Mouse (Mus musculus) embryonic facial prominence, embryonic 12.5 days (tissue): ENCODE data around the gene Sesn1. TPM values are rescaled to one million over a fixed set of nuclear protein-coding genes. Genes with fewer than 3 reads are reported as not detected.

Experiments used
- ATAC-seq: fragments of 200-750 bp; cut with Nextera tagmentation; 2 replicates; pipeline ENCODE4 v1.8.0; 2017; ENCODE audit not compliant: insufficient number of reproducible peaks, insufficient read depth, low FRiP score, low TSS enrichment
- H3K27ac ChIP-seq: fragments of 300-500 bp; sonication (generic); 2 replicates; pipeline ENCODE4 v1.5.1; 2016; ENCODE audit warnings: mild to moderate bottlenecking
- H3K27me3 ChIP-seq: fragments of 300-500 bp; sonication (generic); 2 replicates; pipeline ENCODE4 v1.6.1; 2016; ENCODE audit warnings: mild to moderate bottlenecking, moderate library complexity
- H3K36me3 ChIP-seq: fragments of 300-500 bp; sonication (generic); 2 replicates; pipeline ENCODE4 v1.6.1; 2016; ENCODE audit warnings: mild to moderate bottlenecking
- H3K4me1 ChIP-seq: fragments of 300-500 bp; sonication (generic); 2 replicates; pipeline ENCODE4 v1.6.1; 2016
- H3K4me2 ChIP-seq: fragments of 300-500 bp; sonication (generic); replicated peaks from 2 replicates; pipeline ENCODE4 v1.6.1; 2016; ENCODE audit warnings: mild to moderate bottlenecking, moderate library complexity
- H3K4me3 ChIP-seq: fragments of 300-500 bp; sonication (generic); 2 replicates; pipeline ENCODE4 v1.5.1; 2016; ENCODE audit warnings: mild to moderate bottlenecking
- H3K9ac ChIP-seq: fragments of 300-500 bp; sonication (generic); 2 replicates; pipeline ENCODE4 v1.6.1; 2016; ENCODE audit warnings: mild to moderate bottlenecking, moderate library complexity
- H3K9me3 ChIP-seq: fragments of 300-500 bp; sonication (generic); 2 replicates; pipeline ENCODE4 v1.6.1; 2016; ENCODE audit warnings: mild to moderate bottlenecking, moderate library complexity
- WGBS: fragments of 180-500 bp; shearing (Covaris S2); methylation state at CpG from one replicate; pipeline ENCODE4 v1.1.7; 2016; 5-methylcytosine and 5-hydroxymethylcytosine counted together
- polyA plus RNA-seq: library from polyadenylated mRNA; unstranded; fragments of >200 nt; fragmentation: Nextera tagmentation; extraction: Ambion mirVana; gene quantifications from 2 replicates; pipeline ENCODE4 v1.2.1, GENCODE M21; 2016

The Sesn1 gene
- polyA plus RNA-seq, 1 experiment from 2014 or later = 42.3 TPM

DNA sequence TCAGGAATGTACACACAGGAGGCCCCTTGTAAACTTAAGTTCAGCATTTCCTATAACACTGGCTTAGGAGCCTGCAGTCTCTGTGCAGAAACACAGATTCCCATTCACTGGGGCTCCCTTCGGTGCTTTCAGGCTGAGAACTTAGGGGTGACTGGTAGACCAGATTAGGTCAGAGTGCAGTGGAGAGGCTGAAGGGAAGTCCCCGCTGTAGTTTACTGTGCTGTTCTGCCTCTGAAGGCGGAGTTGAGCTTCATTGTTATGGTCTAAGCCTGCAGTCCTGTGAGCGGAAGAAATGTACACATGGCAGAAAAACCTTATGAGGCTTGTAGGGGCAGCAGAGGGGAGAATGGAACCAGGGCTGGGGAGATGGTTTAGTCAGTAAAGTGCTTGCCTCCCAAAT lies 29.2 kb downstream of the Sesn1 start:
- no peak for ATAC-seq
- Histone ChIP-seq H3K4me2 (no peak overlapping the region), H3K4me3 (no peak overlapping the region), H3K36me3 (no peaks in the 10 kb centered on the region), H3K9me3 (no peaks in the 10 kb centered on the region), H3K27me3 (no peaks in the 10 kb centered on the region), H3K4me1 (no peaks in the 10 kb centered on the region), H3K9ac (no peak overlapping the region), H3K27ac (no peak overlapping the region)
- 85% methylated on average over 4 of the region's 4 CpGs for WGBS

DNA sequence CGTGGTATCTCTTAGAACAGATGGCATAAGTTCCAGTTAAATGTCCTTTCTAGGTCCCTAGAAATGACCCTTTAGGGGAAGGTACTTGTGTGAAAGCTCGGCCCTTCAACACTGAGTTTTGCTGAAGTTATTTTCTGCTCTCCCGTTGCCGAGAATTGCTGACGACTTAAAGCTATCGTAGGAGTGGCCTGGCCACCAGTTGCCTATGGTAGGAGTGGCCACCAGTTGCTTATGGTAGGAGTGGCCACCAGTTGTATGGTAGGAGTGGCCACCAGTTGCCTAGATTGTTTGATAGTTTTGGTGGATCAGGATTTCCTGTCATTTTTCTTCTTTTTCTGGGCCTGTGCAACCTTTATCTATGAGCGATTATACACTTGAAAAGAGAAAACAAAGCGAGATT lies 38.0 kb downstream of the Sesn1 start:
- ATAC-seq = no peak
- 95% methylated on average over 8 of the region's 8 CpGs for whole genome bisulfite sequencing
- H3K27ac ChIP-seq = no peak overlapping the region
- H3K9ac ChIP-seq = no peak overlapping the region
- no peak overlapping the region for H3K4me2 ChIP-seq
- no peaks in the 10 kb centered on the region for H3K36me3 ChIP-seq
- H3K4me1 ChIP-seq = no peaks in the 10 kb centered on the region
- no peaks in the 10 kb centered on the region for H3K27me3 ChIP-seq
- H3K4me3 ChIP-seq = no peak overlapping the region
- H3K9me3 ChIP-seq = no peaks in the 10 kb centered on the region

DNA sequence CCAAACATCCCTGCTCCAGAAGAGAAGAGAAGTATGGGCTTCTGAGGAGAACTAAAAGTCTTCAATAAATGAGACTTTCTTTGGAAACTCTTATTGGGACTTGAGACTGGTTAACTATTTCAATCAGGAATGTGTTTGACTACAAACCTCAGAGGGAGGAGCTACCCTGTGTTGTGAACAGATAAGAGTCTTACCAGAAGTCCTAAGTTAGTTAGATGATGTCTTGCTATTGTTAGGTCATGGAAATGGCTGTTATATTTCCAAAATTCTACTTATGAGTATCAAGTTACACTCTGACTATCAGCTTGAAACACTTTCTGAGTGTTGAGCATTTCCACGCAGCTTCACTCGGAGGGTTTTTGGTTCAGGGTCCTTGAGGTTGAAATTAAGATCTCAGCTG lies 39.0 kb downstream of the Sesn1 start:
- H3K4me1 ChIP-seq = no peaks in the 10 kb centered on the region
- H3K4me2 ChIP-seq = no peak overlapping the region
- H3K9ac ChIP-seq = no peak overlapping the region
- no peaks in the 10 kb centered on the region for H3K27me3 ChIP-seq
- no peak overlapping the region for H3K4me3 ChIP-seq
- H3K27ac ChIP-seq = no peak overlapping the region
- no peak for ATAC-seq
- H3K9me3 ChIP-seq = no peaks in the 10 kb centered on the region
- WGBS = 71% methylated on average over 2 of the region's 2 CpGs
- H3K36me3 ChIP-seq = no peaks in the 10 kb centered on the region

DNA sequence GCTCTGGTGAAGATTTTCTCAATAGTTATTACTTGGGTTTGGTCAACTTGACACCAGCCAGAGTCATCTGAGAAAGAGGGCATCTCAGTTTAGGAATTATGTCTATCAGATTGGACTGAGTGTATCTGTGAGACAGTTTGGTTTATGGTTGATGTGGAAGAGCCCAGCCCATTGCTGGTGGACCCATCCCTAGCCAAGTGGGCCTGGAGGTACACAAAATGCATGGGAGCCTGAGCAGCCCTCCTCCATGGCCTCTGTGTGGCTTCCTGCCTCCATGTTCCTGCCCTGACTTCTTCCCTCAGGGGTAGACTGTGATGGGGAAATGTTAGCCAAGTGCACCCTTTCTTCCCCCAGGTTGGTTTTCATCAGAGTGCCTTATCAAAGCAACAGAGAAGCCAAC lies 50.1 kb downstream of the Sesn1 start:
- no peak overlapping the region for H3K4me2 ChIP-seq

DNA sequence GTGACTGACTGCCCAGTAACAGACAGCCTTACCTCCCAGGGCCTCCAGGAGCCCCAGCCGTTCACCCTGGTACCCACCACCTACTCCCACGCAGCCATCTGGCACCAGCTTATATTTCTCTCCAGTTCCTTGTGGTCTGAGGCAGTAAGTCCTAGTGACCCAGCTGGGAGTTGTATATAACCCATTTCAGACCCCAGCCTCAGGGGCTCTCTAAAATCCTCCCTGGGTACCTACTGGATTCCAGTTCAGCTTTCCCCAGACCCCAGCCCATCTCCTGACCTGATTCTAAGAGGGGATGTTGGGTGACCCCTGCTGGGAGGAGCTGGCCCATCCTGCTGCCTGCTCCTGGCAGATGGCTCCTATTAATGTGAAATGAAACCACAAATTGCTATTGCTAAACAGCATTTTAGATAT lies 50.5 kb downstream of the Sesn1 start:
- Histone ChIP-seq H3K9ac (no peak overlapping the region), H3K36me3 (no peaks in the 10 kb centered on the region), H3K4me3 (no peak overlapping the region), H3K4me1 (no peaks in the 10 kb centered on the region; the same call in 1 of the 2 replicates), H3K27ac (no peak overlapping the region), H3K9me3 (no peaks in the 10 kb centered on the region), H3K4me2 (no peak overlapping the region), H3K27me3 (no peaks in the 10 kb centered on the region)
- no peak for ATAC-seq
- WGBS = 79% methylated on average over 2 of the region's 2 CpGs

More for the DNA sequence above, 50.1 kb downstream of the Sesn1 start:
- Histone ChIP-seq H3K27ac (no peak overlapping the region), H3K36me3 (no peaks in the 10 kb centered on the region), H3K4me3 (no peak overlapping the region), H3K9me3 (no peaks in the 10 kb centered on the region), H3K27me3 (no peaks in the 10 kb centered on the region), H3K4me1 (no peaks in the 10 kb centered on the region; the same call in 1 of the 2 replicates), H3K9ac (no peak overlapping the region)
- ATAC-seq = no peak

DNA sequence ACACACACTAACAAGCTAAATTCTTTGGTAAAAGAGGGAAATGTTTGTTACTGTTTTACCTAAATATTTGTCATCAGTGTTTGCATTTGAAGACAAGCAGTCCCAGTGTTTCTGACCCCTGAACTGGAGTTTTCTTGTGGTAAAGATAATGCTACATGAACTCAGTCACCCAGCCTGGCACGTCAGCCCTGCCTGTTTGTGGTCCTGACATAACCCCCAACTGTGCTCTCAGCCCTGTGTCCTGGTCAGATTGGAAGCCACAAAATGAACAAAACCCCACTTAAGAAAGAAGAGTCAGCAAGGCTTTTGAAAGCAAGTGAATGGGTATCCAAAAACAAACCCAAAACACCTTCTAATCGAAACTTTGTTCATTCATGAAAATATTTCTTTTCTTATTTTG lies 53.3 kb downstream of the Sesn1 start:
- ATAC-seq = no peak
- peaks cover 11% of the 10 kb centered on the region for H3K4me1 ChIP-seq
- no peaks in the 10 kb centered on the region for H3K9me3 ChIP-seq
- H3K27me3 ChIP-seq = no peaks in the 10 kb centered on the region
- no peak overlapping the region for H3K4me3 ChIP-seq
- 72% methylated on average over 2 of the region's 2 CpGs for WGBS
- no peak overlapping the region for H3K4me2 ChIP-seq
- H3K9ac ChIP-seq = no peak overlapping the region
- H3K36me3 ChIP-seq = no peaks in the 10 kb centered on the region
- no peak overlapping the region for H3K27ac ChIP-seq

DNA sequence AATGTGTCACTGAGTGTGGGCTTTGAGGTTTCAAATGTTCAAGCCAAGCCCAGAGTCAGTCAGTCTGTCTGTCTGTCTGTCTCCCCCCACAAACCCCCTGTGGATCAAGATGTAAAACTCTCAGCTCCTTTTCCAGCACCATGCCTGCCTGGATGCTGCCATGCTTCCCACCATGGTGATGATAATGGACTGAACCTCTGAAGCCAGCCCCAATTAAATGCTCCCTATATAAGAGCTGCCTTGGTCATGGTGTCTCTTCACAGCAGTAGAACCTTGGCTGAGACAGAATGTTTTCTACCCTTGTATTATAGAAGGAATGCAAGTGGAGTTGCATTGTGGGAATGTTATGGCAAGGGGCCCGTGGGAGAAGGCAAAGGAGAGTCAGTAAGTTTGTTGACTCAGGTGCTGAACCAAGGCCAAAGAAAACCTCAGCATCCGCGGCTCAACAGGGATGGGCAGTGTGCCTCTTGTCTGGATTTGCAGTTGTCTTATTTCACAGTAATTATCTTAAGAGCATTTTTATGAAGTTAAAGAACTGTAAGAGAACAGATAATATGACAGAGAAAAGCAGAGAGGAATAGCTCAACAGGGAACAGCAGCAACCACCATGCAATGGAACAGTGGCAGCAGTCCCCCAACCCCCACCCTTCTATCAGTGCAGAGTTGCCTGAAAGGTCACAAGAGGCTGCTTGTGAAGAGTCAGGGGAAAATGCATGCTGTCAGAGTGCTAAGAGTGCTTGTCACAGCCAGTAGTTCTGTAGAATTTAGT lies 56.5 kb downstream of the Sesn1 start:
- H3K4me1 ChIP-seq = peaks cover 16% of the 10 kb centered on the region
- no peaks in the 10 kb centered on the region for H3K27me3 ChIP-seq
- H3K36me3 ChIP-seq = no peaks in the 10 kb centered on the region
- H3K9me3 ChIP-seq = no peaks in the 10 kb centered on the region
- no peak overlapping the region for H3K9ac ChIP-seq
- 42% methylated on average over 3 of the region's 3 CpGs for WGBS
- peak overlapping the region; percentile 60; the same call in 1 of the 2 replicates for H3K27ac ChIP-seq
- 0 out of 2 replicates have a peak, but pooled peaks have one; percentile 15 for ATAC-seq
- no peak overlapping the region for H3K4me3 ChIP-seq
- no peak overlapping the region for H3K4me2 ChIP-seq

DNA sequence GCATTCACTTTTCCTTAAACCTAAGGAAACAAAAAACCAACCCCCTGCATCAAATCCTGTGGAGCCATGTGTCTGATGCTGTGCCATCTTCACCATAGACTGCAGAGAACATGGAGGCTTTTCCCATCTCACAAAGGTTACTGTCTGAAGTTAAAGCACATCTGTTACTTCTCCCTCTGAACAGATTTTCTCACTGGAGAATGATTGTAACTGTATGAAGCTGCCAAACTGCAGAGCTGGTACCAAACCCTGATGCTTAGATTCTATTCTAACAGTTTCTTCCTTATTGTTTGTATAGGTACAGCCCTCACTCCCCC lies 57.1 kb downstream of the Sesn1 start:
- Histone ChIP-seq H3K27me3 (no peaks in the 10 kb centered on the region), H3K4me2 (no peak overlapping the region), H3K4me1 (peaks cover 16% of the 10 kb centered on the region), H3K36me3 (no peaks in the 10 kb centered on the region), H3K9me3 (no peaks in the 10 kb centered on the region), H3K27ac (peak overlapping the region; percentile 60; the same call in 1 of the 2 replicates), H3K9ac (no peak overlapping the region), H3K4me3 (no peak overlapping the region)
- ATAC-seq = no peak

DNA sequence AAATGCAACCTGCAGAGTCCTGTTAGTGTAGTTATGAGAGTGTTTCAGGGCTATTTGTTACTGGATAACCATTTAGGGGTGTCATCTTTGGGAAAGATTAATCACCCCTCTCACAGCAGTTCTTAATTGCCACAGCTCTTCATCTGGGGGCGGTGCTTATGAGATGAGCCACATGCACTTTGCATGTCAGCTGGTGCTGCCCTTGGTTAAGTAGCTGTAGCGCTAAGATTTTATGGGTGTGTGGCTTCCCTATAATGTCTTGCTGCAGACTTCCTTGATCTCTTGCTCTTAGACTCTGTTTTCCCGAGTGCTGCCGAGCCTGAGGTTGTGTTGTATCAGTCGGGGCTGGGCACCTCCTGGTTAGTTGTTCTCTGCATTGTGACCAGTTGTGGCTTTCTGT lies 58.2 kb downstream of the Sesn1 start:
- no peaks in the 10 kb centered on the region for H3K27me3 ChIP-seq
- no peak overlapping the region for H3K27ac ChIP-seq
- no peak overlapping the region for H3K4me2 ChIP-seq
- no peaks in the 10 kb centered on the region for H3K9me3 ChIP-seq
- no peak for ATAC-seq
- H3K36me3 ChIP-seq = no peaks in the 10 kb centered on the region
- H3K9ac ChIP-seq = no peak overlapping the region
- 75% methylated on average over 5 of the region's 5 CpGs for WGBS
- H3K4me1 ChIP-seq = peaks cover 16% of the 10 kb centered on the region
- H3K4me3 ChIP-seq = no peak overlapping the region

DNA sequence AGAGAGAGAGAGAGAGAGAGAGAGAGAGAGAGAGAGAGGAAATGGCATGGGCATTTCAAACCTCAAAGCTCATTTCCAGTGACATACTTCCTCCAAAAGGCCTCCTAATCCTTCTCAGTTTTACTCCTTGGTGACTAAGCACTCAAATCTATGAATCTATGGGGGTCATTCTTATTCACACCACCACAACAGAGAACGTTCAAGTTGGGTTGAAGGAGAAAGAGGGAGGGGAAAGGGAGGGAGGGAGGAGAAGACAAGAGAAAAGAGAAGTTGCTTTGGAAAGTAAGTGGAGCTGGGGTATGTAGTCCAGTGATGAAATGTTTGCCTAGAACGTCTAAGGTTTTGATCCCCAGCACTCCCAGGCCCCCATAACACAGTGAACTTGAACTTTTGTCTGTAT lies 60.4 kb downstream of the Sesn1 start:
- 57% methylated on average over 2 of the region's 2 CpGs for WGBS
- Histone ChIP-seq H3K27me3 (no peaks in the 10 kb centered on the region), H3K36me3 (no peaks in the 10 kb centered on the region)

DNA sequence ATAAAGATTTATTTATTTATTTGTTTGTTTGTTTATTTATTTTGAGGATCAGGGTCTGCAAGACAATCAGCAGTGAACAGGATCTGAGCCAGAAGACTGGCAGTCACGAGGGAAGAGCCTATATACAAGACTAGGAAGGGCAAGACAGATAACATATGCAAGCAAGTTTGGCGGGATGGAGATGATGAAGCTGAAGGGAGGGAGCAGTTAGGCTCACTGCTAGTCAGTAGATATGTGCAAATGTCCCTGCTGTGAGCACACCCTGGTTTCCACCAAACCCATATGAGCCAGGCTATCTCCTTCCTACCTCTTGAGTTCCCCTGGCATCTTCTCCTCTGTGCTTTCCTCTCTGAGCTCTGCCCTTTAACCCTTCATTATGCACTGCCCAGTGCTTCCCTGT lies 61.8 kb downstream of the Sesn1 start:
- H3K4me3 ChIP-seq = no peak overlapping the region
- H3K4me1 ChIP-seq = peaks cover 9% of the 10 kb centered on the region
- H3K9ac ChIP-seq = no peak overlapping the region
- no peak overlapping the region for H3K27ac ChIP-seq
- ATAC-seq = no peak
- 77% methylated on average over 2 of the region's 2 CpGs for WGBS
- H3K27me3 ChIP-seq = no peaks in the 10 kb centered on the region
- no peaks in the 10 kb centered on the region for H3K36me3 ChIP-seq
- H3K9me3 ChIP-seq = no peaks in the 10 kb centered on the region
- H3K4me2 ChIP-seq = no peak overlapping the region

More for the DNA sequence above, 60.4 kb downstream of the Sesn1 start:
- ATAC-seq = no peak
- peaks cover 16% of the 10 kb centered on the region for H3K4me1 ChIP-seq
- H3K9me3 ChIP-seq = no peaks in the 10 kb centered on the region
- H3K4me2 ChIP-seq = no peak overlapping the region
- H3K4me3 ChIP-seq = no peak overlapping the region
- no peak overlapping the region for H3K9ac ChIP-seq
- no peak overlapping the region for H3K27ac ChIP-seq

DNA sequence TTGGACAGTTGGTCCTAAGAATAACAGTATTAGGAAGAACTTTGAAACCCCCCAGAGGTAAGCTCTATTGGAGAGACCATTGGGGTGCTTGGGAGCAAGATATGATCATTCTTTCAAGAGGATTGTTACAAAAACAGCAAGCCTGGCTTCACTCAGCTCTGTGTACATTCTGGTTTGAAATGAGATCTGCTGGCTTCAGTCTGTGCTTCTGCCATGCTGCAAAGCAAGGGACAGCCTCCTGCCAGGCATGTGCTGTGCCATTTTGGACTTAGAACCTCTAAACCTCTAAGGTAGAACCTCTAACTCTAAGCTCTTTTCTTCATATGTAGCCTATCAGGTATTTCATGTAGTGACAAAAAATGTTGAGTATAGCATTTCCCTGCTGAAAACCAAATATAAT lies 65.9 kb downstream of the Sesn1 start:
- no peak for ATAC-seq
- H3K27me3 ChIP-seq = no peaks in the 10 kb centered on the region
- H3K9me3 ChIP-seq = no peaks in the 10 kb centered on the region
- no peak overlapping the region for H3K4me3 ChIP-seq
- H3K36me3 ChIP-seq = no peaks in the 10 kb centered on the region
- H3K27ac ChIP-seq = no peak overlapping the region
- no peaks in the 10 kb centered on the region for H3K4me1 ChIP-seq
- H3K4me2 ChIP-seq = no peak overlapping the region
- no peak overlapping the region for H3K9ac ChIP-seq
